Mouse (Mus musculus): ENCODE data around the gene Nadk2.

Gene Nadk2

DNA sequence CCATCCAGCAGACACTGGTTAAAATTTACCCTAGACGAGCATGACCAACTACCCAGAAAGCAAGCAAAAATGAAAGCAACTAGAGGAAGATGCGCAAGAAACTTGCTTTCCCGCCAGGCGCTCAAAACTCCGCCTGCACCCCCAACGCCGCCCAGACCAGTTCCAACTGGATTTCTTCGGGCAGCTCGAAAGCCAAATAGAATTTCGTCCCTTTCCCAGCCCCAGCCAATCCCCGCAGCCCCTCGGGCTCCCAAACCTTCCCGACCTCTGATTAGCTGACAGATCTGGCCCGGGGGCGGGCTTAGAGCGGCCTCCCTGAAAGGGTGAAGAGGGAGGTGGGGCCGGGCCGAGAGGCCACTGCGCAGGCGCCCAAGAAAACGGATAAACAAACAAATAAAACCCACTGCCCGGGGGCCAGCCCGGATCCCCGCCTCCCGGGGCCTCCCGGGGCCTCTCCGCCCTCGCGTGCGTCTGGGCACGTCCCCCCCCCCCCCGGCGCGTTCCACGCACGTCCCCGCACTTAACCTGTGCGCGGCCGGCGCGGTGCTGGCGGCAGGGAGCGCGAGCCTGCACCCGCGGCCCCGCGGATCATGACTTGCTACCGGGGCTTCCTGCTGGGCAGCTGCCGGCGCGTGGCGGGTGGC is at the start of gene Nadk2:
Gene Nadk2, plus strand, starts transcription at position 349 of the 644 bp plus-strand sequence.
- Histone ChIP-seq H3K36me3 (ENCODE audit: control insufficient read depth, insufficient read depth, low read length, poor library complexity, severe bottlenecking) (no peaks in the 10 kb centered on the region), H3K27me3 (ENCODE audit: control insufficient read depth, insufficient read depth, low read length, poor library complexity, severe bottlenecking) (no peaks in the 10 kb centered on the region)
- DNase-seq (ENCODE audit: low read depth, low spot score) = peak; percentile 95

DNA sequence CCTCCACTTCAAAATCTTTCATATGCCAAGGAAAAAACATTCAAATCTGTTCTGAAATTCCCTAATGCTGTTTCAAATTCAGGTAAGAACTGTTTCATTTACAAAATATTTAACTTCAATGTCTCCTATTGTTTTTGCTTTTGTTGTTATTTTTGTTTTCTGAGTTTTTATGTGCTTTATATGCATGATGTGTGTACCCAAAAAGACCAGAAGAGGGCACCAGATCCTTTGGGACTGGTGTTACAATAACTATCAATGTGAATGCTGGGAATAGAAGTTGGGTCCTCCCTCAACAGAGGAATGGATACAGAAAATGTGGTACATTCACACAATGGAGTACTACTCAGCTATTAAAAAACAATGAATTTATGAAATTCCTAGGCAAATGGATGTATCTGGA is 15.4 kb upstream of the Nadk2 start:
- Histone ChIP-seq H3K27me3 (ENCODE audit: control insufficient read depth, insufficient read depth, low read length, poor library complexity, severe bottlenecking) (no peaks in the 10 kb centered on the region), H3K36me3 (ENCODE audit: control insufficient read depth, insufficient read depth, low read length, poor library complexity, severe bottlenecking) (no peaks in the 10 kb centered on the region)
- peak; percentile 7 for DNase-seq (ENCODE audit: low read depth, low spot score)

DNA sequence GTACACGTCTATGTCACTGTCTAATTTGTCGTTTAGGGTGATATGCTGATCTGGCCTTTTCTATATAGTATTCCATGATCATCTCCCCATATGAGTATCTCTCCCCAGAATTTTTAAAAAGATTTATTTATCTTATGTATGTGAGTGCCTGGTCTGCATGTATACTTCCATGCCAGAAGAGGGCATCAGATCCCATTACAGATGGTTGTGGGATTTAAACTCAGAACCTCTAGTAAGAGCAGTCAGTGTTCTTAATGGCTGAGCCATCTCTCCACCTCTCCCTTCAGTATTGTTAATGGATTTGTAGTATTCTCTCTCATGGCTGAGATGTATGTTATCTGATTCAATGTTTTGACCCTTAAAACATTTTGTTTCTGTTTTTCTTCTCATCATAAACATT is 11.2 kb upstream of the Nadk2 start:
- H3K27me3 ChIP-seq (ENCODE audit: control insufficient read depth, insufficient read depth, low read length, poor library complexity, severe bottlenecking) = no peaks in the 10 kb centered on the region
- DNase-seq (ENCODE audit: low read depth, low spot score) = no peak
- no peaks in the 10 kb centered on the region for H3K36me3 ChIP-seq (ENCODE audit: control insufficient read depth, insufficient read depth, low read length, poor library complexity, severe bottlenecking)

DNA sequence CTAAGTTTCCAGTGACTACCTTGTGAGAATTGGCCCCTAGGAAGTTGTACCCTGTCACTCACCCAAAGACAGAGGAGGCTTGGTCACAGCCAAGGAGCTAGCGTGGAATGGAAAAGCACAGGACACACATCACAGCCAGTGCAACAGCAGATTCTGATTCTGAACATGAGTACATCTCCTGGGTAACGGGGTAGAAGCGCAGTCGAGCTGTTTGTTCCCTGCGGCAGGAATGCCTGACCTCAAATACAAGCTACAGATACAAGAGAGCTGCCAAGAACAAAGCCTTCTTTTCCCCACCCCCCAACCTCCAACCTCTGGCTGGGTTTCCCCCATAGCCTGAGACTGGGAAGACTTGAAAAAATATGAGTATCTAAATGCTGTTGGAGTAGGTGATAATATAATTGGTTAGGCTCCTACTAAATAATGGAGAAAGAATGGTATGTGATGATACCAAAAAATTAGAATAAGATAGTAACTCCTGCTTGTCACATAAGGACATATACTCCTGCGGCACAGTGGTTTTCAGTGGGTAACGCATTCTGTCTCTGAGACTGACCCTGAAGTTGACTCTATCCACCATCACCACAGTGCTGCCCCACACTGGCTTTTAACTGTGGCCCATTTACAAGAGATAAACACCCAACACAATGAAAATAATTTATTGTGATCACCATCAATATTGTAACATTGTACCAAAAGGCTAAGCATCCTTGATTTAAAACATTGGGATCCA is 9.7 kb upstream of the Nadk2 start:
- H3K27me3 ChIP-seq (ENCODE audit: control insufficient read depth, insufficient read depth, low read length, poor library complexity, severe bottlenecking) = no peaks in the 10 kb centered on the region
- H3K36me3 ChIP-seq (ENCODE audit: control insufficient read depth, insufficient read depth, low read length, poor library complexity, severe bottlenecking) = no peaks in the 10 kb centered on the region
- DNase-seq (ENCODE audit: low read depth, low spot score) = no peak

DNA sequence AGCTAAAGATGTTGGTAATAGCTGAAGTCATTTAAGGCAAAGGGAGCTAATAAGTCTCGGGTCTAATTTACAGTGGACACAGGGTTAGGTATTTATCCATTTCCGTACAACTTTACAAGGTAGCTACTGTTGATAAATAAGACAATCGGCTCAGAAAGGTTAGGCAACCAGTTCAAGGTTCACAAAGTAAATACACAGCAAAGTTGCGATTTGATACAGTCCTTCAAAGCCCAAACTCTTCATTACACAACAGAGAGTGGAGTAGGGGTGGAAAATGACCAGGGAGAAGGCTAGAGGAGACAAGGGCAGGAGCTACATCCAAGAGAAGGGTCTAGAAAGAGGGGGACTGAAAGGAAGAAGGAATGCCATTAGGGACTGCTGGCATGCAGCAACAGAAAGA is 2.2 kb upstream of the Nadk2 start:
- Histone ChIP-seq H3K36me3 (ENCODE audit: control insufficient read depth, insufficient read depth, low read length, poor library complexity, severe bottlenecking) (no peaks in the 10 kb centered on the region), H3K27me3 (ENCODE audit: control insufficient read depth, insufficient read depth, low read length, poor library complexity, severe bottlenecking) (no peaks in the 10 kb centered on the region)
- no peak for DNase-seq (ENCODE audit: low read depth, low spot score)

DNA sequence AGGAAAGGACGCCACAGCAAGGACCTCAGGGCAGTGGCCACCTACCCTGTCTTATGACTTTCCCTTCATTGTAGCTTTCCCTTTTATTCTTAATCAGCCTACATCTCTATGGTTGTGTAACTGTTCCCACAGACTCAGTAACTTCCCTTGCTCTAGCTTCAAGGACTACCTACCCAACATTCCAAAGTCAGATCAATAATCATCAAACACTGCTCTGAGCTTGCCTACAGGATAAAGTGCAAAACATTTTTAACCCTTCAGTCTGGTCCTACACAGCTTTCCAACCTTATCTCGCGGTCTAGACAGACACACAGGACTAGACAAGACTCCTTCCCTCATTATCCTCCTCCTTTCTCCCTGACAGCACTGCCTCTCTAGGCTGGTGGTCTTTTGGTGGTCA is 707 bp upstream of the Nadk2 start:
- no peak for DNase-seq (ENCODE audit: low read depth, low spot score)
- Histone ChIP-seq H3K36me3 (ENCODE audit: control insufficient read depth, insufficient read depth, low read length, poor library complexity, severe bottlenecking) (no peaks in the 10 kb centered on the region), H3K27me3 (ENCODE audit: control insufficient read depth, insufficient read depth, low read length, poor library complexity, severe bottlenecking) (no peaks in the 10 kb centered on the region)

DNA sequence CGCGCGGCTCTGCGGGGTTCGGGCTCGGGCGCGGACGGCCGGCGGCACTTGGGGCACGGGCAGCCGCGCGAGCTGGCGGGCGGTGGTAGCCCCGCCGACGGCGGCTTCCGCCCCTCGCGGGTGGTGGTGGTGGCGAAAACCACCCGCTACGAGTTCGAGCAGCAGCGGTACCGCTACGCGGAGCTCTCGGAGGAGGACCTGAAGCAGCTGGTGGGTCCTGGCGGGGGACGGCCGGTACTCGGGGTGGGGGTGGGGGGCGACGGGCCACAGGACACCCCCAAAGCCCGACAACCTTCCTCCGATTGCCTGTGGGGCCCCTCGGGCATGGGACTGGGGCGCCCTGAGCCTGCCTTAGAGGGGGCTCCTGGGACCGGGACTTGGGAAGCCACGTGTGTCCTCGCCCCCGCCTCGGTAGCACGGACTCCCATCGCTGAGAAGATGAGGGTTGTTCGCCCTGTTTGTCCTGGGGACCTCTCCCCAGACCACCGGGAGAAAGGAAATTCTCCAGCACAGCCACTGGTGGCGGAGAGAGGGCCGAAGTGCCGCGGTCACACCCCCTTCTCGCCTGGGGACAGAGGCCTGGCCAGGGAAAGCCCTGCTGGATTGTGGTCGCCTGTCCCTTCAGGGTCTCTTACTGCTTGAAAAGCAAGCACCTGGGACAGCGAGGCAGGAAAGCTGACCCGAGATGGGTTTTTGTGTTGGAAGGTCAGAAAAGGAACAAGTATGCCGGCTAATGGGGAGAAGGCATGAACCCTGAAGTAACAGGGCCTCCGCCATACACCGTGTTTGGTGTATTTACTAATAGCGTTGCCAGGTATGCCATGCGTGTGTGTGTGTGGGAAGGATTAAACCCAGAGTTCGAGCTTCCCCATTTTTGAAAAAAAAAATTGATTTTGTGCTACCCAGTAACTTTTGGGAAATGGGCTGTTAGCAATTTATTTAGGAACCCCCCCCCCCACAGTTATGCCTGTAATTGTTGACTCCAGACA is 790 bp downstream of the Nadk2 start:
- peak; percentile 62 for DNase-seq (ENCODE audit: low read depth, low spot score)
- Histone ChIP-seq H3K36me3 (ENCODE audit: control insufficient read depth, insufficient read depth, low read length, poor library complexity, severe bottlenecking) (no peaks in the 10 kb centered on the region), H3K27me3 (ENCODE audit: control insufficient read depth, insufficient read depth, low read length, poor library complexity, severe bottlenecking) (no peaks in the 10 kb centered on the region)

DNA sequence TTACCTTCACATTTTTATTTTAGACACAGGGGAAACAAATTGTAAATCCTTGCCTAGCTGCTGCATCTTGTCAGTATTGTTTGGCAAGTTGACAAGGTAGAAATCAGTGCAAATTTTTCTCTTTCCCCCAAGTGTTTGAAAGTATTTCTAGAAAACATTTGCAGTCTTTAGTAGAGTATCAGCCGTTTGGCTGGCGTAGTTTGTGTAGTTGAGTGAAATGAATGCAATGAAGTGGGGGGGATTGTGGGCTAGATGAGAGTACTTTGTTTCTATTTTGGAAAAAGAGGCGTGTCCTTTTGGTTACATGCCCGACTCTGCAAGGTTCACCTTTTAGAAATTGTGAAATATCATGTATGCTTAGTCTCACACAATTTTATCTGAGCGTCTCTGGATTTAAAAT is 1.6 kb downstream of the Nadk2 start:
- peak; percentile 64 for DNase-seq (ENCODE audit: low read depth, low spot score)
- Histone ChIP-seq H3K36me3 (ENCODE audit: control insufficient read depth, insufficient read depth, low read length, poor library complexity, severe bottlenecking) (no peaks in the 10 kb centered on the region), H3K27me3 (ENCODE audit: control insufficient read depth, insufficient read depth, low read length, poor library complexity, severe bottlenecking) (no peaks in the 10 kb centered on the region)

DNA sequence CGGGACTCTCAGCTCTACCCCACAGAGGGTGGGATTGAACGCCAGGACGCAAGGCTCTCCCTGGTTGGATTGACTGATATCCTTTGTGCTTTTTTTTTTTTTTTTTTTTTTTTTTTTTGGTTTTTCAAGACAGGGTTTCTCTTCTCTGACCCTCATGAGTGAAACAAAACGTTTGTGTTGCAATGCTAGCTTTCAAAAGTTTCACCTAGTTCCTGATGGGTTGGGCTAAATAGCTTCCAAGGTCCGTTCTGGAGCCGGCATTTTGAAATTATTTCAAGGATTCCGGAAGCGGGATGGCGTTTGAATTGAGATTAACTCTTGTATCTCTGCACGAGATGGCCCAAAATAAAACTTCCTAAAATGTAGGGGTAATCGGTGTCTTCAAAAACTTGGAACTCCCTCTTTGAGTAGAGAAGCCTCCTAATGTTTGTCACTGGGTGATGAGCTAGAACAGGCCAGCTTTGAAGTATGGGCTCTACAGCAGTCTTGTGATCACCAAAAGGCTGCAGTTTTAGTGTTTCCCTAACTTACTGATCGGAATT is 2.1 kb downstream of the Nadk2 start:
- no peak for DNase-seq (ENCODE audit: low read depth, low spot score)
- H3K36me3 ChIP-seq (ENCODE audit: control insufficient read depth, insufficient read depth, low read length, poor library complexity, severe bottlenecking) = no peaks in the 10 kb centered on the region
- H3K27me3 ChIP-seq (ENCODE audit: control insufficient read depth, insufficient read depth, low read length, poor library complexity, severe bottlenecking) = no peaks in the 10 kb centered on the region

DNA sequence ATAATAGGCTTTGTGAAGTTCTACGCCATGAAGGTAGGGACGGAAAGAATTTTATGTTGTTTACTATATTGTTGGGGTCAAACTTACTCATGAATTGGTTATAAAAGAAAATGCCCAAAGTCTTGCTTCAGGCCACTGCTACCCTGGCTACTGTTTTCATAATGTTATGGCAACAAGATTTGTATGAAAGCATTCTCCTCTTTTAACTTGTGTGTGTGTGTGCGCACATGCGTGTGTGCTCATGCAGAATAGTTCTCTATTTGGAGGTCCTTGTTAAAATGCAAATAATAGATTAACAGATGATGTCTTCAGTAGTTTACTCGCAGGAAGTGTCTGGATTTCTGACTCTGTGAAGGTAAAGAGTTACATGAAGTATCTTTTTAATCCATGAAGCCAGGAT is 2.6 kb downstream of the Nadk2 start:
- no peaks in the 10 kb centered on the region for H3K27me3 ChIP-seq (ENCODE audit: control insufficient read depth, insufficient read depth, low read length, poor library complexity, severe bottlenecking)
- peak; percentile 57 for DNase-seq (ENCODE audit: low read depth, low spot score)
- H3K36me3 ChIP-seq (ENCODE audit: control insufficient read depth, insufficient read depth, low read length, poor library complexity, severe bottlenecking) = no peaks in the 10 kb centered on the region

DNA sequence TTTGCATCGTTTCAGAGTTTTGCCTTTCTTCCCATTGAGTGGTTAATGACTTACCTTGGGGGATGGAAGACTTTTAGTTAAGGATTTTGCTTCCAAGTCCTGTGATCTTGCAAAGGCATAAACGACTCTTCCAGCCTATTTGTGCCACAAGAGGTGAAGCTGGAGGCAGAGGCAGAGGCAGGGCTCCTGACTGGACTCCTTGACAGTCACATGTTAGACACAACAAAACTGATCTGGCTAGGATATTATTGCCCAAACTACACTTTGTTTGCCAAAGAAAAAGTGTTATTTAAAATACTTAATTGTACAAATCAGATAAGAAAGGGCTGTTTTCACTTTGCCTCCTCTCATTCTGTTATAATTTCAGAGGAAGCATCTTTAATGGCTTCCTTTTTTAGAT is 3.1 kb downstream of the Nadk2 start:
- Histone ChIP-seq H3K27me3 (ENCODE audit: control insufficient read depth, insufficient read depth, low read length, poor library complexity, severe bottlenecking) (no peaks in the 10 kb centered on the region), H3K36me3 (ENCODE audit: control insufficient read depth, insufficient read depth, low read length, poor library complexity, severe bottlenecking) (no peaks in the 10 kb centered on the region)
- DNase-seq (ENCODE audit: low read depth, low spot score) = no peak

DNA sequence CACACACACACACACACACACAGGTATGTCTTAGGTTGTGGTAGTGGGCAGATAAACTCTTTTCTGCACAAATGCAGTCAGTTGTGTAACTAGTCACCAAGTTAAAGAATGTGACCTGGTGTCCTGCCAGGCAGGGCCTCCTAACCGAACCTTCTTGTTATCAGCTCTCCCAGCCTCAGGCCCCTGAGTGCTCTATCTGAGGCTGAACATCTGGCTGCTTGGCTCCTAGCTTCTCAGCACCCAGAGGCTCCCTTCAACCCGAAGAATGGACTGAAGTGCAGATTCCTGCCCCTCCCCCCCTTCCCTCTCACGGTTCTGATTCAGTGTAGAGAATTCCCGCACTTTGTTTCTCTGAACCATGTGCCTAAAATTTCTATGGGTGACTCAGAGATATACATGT is 3.6 kb downstream of the Nadk2 start:
- no peak for DNase-seq (ENCODE audit: low read depth, low spot score)
- Histone ChIP-seq H3K27me3 (ENCODE audit: control insufficient read depth, insufficient read depth, low read length, poor library complexity, severe bottlenecking) (no peaks in the 10 kb centered on the region), H3K36me3 (ENCODE audit: control insufficient read depth, insufficient read depth, low read length, poor library complexity, severe bottlenecking) (no peaks in the 10 kb centered on the region)

DNA sequence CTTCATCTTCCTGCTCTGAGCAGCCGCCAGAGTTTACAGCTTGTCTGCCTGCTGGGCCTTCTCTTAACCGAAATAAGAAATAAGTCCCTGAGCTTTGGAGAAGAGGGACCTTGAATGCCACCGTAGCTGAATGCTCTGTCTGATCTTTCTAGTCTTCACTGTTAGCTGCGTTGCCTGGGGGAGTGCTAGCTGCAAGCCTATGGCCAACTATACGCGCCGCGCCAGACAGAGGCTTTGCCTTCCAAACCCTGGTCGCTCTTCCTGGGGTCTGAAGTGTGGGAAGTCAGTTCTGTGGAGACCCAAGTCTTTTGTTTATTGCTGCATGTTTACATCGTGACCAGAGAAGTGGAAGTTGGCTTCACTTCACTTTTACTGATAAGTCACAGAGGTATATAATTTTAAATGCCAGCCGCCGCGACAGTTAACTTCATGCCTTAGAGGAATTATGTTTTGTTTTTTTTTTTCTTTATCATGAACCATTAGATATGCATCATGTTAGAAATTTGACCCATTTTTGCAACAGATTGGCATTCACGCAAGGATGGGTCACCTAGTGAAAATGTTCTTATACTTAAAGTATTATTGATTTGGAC is 4.6 kb downstream of the Nadk2 start:
- no peaks in the 10 kb centered on the region for H3K36me3 ChIP-seq (ENCODE audit: control insufficient read depth, insufficient read depth, low read length, poor library complexity, severe bottlenecking)
- DNase-seq (ENCODE audit: low read depth, low spot score) = no peak
- no peaks in the 10 kb centered on the region for H3K27me3 ChIP-seq (ENCODE audit: control insufficient read depth, insufficient read depth, low read length, poor library complexity, severe bottlenecking)

DNA sequence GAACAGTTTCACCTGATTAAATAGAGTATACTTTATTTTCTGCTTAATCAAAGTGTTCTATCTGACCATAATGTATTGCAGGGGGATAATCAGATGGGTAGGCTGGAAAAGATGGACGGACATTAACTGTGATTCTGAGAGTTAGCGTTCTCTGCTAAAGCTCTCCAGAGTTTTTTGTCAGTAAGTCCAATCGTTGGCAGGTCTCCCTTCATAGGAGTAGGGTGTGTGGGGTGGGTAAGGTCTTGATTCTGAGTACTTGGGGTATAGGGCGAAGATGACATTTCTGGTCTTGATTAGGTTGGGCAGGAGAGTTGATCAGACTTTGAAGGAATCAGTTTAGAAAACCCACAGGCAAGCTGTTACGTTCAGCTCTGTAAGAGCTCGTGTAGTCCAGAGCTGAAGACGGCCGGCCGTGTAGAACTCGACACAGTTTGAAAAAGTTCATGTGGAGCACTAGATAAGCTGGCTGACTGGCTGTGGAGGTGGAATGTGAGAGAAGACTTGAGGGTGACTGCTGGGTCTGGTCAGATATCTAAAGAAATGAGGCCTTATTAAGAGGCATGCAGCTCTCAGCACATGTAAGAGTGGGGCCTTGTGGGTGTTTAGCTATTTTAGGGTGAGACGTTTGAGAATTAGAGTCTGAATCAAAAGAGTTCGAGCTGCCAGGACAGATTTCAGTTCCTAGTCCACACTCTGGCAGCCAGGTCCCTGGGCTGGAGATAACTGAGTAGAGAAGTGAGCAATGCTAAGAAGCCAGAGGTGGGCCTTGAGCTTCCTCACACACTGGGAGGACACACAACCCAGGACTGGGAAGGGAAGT is 7.6 kb downstream of the Nadk2 start:
- Histone ChIP-seq H3K27me3 (ENCODE audit: control insufficient read depth, insufficient read depth, low read length, poor library complexity, severe bottlenecking) (no peaks in the 10 kb centered on the region), H3K36me3 (ENCODE audit: control insufficient read depth, insufficient read depth, low read length, poor library complexity, severe bottlenecking) (no peaks in the 10 kb centered on the region)
- no peak for DNase-seq (ENCODE audit: low read depth, low spot score)

All from splenic B cell, adult 2 months (primary cell).